Mouse (Mus musculus) layer of hippocampus, postnatal 14 days (tissue): ENCODE measurements at regions not wholly inside any gene's neighbourhood (a gene's known extent, or its start where the extent isn't known, plus 50 kb on each side); places are given as distances from the start of the nearest gene placed in this dataset.

Source experiments
- DNase-seq, 2 experiments: peaks; one replicate each; pipeline ENCODE4 v3.0.0; 2021 to 2022; ENCODE audit warnings: low spot score in 2 of 2, mixed read lengths in 1 of 2

DNA sequence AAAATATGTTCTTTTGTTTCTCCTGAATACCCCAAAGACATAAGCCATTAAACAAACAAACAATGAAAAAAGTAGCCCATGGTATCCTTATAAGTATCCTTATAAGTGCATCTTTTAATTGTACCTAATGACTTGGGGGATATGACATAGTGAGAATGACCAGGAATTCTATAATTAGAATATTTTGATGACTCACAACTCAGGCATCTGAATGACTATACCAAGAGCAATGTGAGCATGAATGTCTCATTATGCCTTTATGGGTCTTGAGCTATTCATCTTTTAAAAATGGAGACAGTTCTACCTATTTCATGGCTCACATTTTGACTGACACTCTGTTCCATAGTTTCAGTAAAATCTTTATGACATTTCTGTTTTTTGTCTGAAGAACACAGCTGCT lies 423.3 kb downstream of the Kcna4 start:
- DNase-seq = no peak

DNA sequence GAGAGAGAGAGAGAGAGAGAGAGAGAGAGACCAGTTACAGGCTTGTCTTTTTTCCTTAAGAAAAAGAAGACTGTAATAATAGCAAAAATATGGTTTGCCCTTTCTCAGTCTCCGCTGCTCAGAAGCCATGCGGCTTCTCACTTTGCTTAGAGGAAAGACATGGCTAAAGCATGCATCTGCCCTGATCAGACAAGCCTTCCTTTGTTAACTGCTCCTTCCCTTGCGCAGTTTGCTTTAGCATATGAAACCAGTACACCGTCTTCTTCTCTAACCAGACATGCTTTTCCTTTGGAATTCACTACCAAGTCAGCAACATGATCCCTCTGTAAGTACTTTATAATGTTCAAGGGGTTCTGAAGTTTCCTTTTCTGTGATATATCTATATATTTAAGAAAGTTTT lies 439.0 kb downstream of the Kcna4 start:
- DNase-seq = peak in 1 of 2 experiments; percentile 13

DNA sequence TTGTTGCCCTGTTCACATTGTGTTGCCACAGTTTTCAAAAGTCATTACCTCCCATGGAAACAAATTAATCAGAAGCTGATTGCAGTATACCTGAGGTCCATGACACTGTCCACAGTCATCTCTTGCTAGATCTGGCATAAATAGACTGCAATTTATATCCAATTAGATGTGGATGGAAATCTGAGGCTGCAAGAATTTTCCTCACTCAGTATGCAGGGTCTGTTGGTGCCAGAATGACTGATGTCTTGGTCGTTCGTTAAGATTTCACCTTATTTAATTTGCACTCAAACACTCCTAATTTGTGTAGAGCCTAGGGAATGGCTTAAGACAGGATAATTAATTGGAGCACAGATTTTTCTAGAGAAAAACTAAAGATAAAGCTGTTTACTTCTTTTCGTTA lies 443.9 kb downstream of the Kcna4 start:
- no peak for DNase-seq

DNA sequence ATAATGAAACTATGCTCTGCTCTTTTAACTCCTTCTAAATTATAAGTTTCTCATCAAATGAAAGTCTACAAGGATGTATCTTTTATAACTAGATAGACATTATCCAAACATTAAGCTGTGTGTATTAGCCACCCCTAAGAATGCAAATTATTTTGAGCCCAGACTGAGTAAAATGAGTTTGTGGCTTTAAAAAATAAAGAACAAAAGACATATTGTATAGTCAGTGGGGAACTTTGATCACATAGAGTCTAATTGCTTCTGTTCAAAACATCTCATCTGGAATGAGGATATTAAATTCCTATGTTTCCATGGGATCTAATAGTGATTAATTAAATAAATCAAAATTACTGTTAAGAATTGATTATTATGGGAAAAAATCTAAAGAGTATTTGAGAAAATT lies 444.3 kb downstream of the Kcna4 start:
- no peak for DNase-seq
